Mouse (Mus musculus) hindbrain, embryonic 12.5 days (tissue): Measurements from ENCODE around the gene Gm49358. TPM values are rescaled to one million over a fixed set of nuclear protein-coding genes. Genes with fewer than 3 reads are reported as not detected.

ENCODE experiments used
- ATAC-seq: fragments of 200-750 bp; cut with Nextera tagmentation; 2 replicates; pipeline ENCODE4 v1.8.0; 2017; ENCODE audit warnings: moderate TSS enrichment; ENCODE audit not compliant: low FRiP score
- H3K27ac ChIP-seq: fragments of 300-500 bp; sonication (generic); 2 replicates; pipeline ENCODE4 v1.5.1; 2016; ENCODE audit warnings: mild to moderate bottlenecking
- H3K27me3 ChIP-seq: fragments of 300-500 bp; sonication (generic); 2 replicates; pipeline ENCODE4 v1.6.1; 2016; ENCODE audit warnings: mild to moderate bottlenecking
- H3K36me3 ChIP-seq: fragments of 300-500 bp; sonication (generic); 2 replicates; pipeline ENCODE4 v1.6.1; 2016; ENCODE audit warnings: mild to moderate bottlenecking
- H3K4me1 ChIP-seq: fragments of 300-500 bp; sonication (generic); 2 replicates; pipeline ENCODE4 v1.6.1; 2016
- H3K4me2 ChIP-seq: fragments of 300-500 bp; sonication (generic); replicated peaks from 2 replicates; pipeline ENCODE4 v1.6.1; 2016; ENCODE audit warnings: mild to moderate bottlenecking
- H3K4me3 ChIP-seq: fragments of 300-500 bp; sonication (generic); 2 replicates; pipeline ENCODE4 v1.5.1; 2016; ENCODE audit warnings: mild to moderate bottlenecking
- H3K9ac ChIP-seq: fragments of 300-500 bp; sonication (generic); 2 replicates; pipeline ENCODE4 v1.6.1; 2016; ENCODE audit warnings: mild to moderate bottlenecking, moderate library complexity
- H3K9me3 ChIP-seq: fragments of 300-500 bp; sonication (generic); replicated peaks from 2 replicates; pipeline ENCODE4 v1.6.1; 2016; ENCODE audit warnings: mild to moderate bottlenecking
- WGBS: fragments of 180-500 bp; shearing (Covaris S2); methylation state at CpG from one replicate; pipeline ENCODE4 v1.1.7; 2016; 5-methylcytosine and 5-hydroxymethylcytosine counted together
- polyA plus RNA-seq: library from polyadenylated mRNA; unstranded; fragments of >200 nt; fragmentation: Nextera tagmentation; extraction: Ambion mirVana; gene quantifications from 2 replicates; pipeline ENCODE4 v1.2.1, GENCODE M21; 2016

Gm49358 gene
- polyA plus RNA-seq, 1 experiment from 2014 or later = not detected

DNA sequence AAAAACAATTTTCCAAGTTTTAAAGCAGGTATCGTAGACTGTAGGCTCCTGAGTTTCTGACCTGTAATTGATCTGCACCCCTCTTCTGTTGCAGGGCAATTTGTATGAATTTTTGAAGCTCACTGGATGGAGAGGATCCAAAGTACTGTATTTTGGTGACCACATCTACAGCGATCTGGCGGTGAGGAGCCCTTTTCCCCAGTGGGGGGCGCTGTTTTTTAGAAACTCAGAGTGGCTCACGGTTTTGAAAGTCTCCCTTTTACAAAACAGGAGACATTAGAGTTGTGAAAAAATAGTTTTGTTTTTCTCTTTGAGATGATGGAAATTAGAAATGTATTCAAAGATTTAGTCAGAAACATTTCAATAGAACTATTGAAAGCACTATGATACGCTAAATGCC is 60.3 kb downstream of the Gm49358 start:
- WGBS = 78% methylated on average over 6 of the region's 6 CpGs
- no peak overlapping the region for H3K27ac ChIP-seq
- peaks cover 17% of the 10 kb centered on the region for H3K4me1 ChIP-seq
- H3K4me2 ChIP-seq = no peak overlapping the region
- H3K4me3 ChIP-seq = no peak overlapping the region
- H3K27me3 ChIP-seq = peaks cover 4% of the 10 kb centered on the region; the same call in 1 of the 2 replicates
- H3K9ac ChIP-seq = no peak overlapping the region
- 0 out of 2 replicates have a peak, but pooled peaks cover 1% of the 10 kb centered on the region for H3K36me3 ChIP-seq
- no peak for ATAC-seq
- H3K9me3 ChIP-seq = no peaks in the 10 kb centered on the region

DNA sequence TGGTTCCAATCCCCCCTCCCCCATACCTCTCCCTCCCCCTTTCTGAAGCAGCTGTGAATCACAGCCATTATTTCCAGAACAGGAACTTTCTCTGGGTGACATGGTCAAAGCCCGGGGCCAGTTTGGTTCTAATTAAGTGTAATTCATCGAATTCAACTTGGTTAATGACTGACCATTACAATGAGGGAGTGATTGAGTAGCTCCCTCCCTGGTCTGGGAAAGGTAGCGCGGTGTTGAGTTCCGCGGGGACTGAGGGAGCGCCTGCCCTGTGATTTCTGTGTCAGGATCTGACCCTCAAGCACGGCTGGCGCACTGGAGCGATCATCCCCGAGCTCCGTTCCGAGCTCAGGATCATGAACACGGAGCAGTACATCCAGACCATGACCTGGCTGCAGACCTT is 61.1 kb downstream of the Gm49358 start:
- H3K27me3 ChIP-seq = peaks cover 4% of the 10 kb centered on the region; the same call in 1 of the 2 replicates
- H3K36me3 ChIP-seq = 0 out of 2 replicates have a peak, but pooled peaks cover 7% of the 10 kb centered on the region
- H3K9ac ChIP-seq = no peak overlapping the region
- H3K4me1 ChIP-seq = peaks cover 9% of the 10 kb centered on the region
- no peak for ATAC-seq
- H3K4me3 ChIP-seq = no peak overlapping the region
- no peaks in the 10 kb centered on the region for H3K9me3 ChIP-seq
- no peak overlapping the region for H3K4me2 ChIP-seq
- 46% methylated on average over 14 of the region's 14 CpGs for WGBS
- H3K27ac ChIP-seq = no peak overlapping the region

DNA sequence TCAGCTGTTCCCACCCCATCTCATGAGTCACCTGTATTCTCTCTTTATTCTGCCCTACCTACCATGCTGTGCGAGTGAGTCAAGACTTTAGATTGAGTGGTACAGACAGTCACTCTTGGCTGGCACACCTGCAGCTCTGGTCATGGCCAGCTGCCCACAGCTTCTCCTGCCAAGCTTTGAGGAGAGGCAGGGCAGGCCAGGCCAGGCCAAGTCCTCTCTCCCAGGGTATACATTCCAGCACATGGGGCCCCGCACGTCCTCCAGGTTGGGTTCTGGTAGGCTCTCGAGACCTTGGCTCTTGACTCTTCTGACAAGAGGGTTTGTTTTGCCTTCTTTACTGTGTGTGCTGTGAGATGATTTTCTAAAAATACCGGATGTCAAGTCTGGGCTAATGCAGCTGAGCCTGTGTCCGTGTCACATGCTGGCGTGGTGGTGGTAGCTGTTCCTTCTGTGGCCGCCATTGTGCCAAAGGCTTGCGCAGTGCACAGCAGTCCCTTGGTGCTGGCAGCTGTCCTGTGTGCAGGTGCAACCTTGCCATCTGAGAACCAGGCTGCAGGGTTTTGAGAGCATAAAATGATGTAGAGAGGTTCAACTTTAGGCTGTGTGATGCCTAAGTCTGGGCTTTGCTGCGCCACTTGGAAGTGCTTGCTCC is 62.2 kb downstream of the Gm49358 start:
- H3K9me3 ChIP-seq = no peaks in the 10 kb centered on the region

DNA sequence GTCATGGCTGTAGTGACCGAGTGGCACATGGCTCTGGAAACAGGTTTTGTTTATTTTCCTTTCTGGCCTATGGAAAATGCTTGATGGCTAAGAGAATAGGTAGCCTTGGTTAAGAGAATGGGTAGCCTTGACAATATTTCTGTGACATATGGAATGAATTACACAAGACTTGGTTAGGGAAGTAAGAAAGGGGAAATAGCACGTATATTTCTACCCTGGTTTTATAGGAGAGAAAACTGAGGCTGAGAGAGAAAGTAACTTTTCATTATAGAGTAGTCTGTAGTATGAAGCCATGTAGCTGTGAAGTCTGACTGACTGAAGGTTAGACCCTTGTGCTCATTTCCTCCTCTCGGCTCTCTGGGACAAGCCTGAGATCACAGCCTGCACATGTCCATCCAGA is 63.2 kb downstream of the Gm49358 start:
- 0 out of 2 replicates have a peak, but pooled peaks cover 7% of the 10 kb centered on the region for H3K36me3 ChIP-seq
- H3K4me2 ChIP-seq = no peak overlapping the region
- H3K4me1 ChIP-seq = 0 out of 2 replicates have a peak, but pooled peaks cover 3% of the 10 kb centered on the region
- H3K9ac ChIP-seq = no peak overlapping the region
- ATAC-seq = no peak
- H3K27ac ChIP-seq = no peak overlapping the region
- WGBS = 80% methylated on average over 3 of the region's 3 CpGs
- no peak overlapping the region for H3K4me3 ChIP-seq
- H3K9me3 ChIP-seq = no peaks in the 10 kb centered on the region
- no peaks in the 10 kb centered on the region for H3K27me3 ChIP-seq

More for the DNA sequence above, 62.2 kb downstream of the Gm49358 start:
- H3K4me2 ChIP-seq = no peak overlapping the region
- H3K27me3 ChIP-seq = peaks cover 4% of the 10 kb centered on the region; the same call in 1 of the 2 replicates
- no peak for ATAC-seq
- H3K9ac ChIP-seq = no peak overlapping the region
- H3K4me1 ChIP-seq = 0 out of 2 replicates have a peak, but pooled peaks cover 3% of the 10 kb centered on the region
- 0 out of 2 replicates have a peak, but pooled peaks cover 7% of the 10 kb centered on the region for H3K36me3 ChIP-seq
- no peak overlapping the region for H3K27ac ChIP-seq
- H3K4me3 ChIP-seq = no peak overlapping the region
- WGBS = 90% methylated on average over 10 of the region's 10 CpGs

DNA sequence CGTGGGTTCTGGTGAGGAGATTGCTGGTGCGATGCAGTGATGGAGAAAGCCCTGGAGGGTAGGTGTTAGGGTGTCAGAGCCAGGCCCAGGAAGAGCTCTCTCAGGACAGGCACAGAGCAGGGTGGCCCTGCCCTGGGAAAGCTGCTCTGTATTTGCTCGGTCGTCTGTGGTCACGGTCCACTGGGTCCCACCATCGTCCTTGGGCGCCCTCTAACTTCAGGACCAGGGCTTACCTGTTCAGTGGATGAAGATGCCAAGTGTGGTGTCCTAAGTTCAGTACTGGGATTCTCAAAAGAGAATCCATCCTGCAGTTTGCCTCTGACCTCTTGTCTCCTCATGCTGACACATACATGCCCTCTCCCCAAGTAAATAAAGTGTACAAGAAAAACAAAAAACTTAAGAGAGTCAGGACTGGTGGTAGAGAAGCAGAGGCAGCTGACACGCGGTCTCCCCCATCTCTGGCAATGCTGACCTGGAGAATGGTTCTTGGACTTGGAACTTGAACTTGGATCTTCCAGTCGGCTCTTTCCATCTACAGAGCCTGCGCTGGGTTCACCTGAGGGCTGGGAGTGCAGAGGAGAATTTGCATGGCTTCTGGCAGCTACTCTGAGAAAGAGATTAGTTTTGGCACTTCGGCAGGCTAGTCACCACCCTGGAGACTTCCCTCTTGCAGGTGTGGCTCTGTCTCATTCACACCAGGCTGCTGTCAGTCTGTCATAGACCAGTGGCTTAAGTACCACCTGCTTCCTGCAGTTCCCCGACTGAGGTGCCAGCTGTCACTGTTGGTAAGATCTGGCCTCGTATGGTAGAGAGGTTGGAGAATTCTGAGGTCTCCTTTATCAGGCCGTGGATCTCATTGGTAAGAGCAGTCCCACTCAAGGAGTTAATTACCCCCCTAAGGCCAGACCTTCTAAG is 64.7 kb downstream of the Gm49358 start:
- no peak for ATAC-seq
- WGBS = 80% methylated on average over 15 of the region's 15 CpGs
- Histone ChIP-seq H3K27me3 (no peaks in the 10 kb centered on the region), H3K4me2 (no peak overlapping the region), H3K9me3 (no peaks in the 10 kb centered on the region), H3K27ac (no peak overlapping the region), H3K36me3 (0 out of 2 replicates have a peak, but pooled peaks cover 7% of the 10 kb centered on the region), H3K4me3 (no peak overlapping the region), H3K9ac (no peak overlapping the region), H3K4me1 (0 out of 2 replicates have a peak, but pooled peaks cover 3% of the 10 kb centered on the region)

DNA sequence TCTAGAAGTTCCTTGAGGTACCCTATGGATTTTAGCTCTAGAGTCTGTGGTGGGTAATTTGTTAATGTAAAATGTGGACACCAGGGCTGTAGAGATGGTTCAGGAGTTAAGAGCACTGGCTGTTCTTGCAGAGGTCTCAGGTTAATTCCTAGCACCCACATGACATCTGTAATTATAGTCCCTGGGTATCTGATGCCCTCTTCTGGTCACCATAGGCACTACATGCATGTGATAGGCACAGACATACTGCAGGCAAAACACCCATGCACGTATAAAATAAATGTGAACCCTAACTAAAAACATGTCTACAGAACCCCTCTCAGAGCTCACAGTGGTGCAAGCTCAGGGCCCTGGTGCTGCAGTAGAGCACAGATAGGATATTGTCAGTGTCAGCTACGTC is 65.7 kb downstream of the Gm49358 start:
- no peak for ATAC-seq
- Histone ChIP-seq H3K36me3 (0 out of 2 replicates have a peak, but pooled peaks cover 7% of the 10 kb centered on the region), H3K27ac (no peak overlapping the region), H3K4me1 (0 out of 2 replicates have a peak, but pooled peaks cover 1% of the 10 kb centered on the region), H3K9me3 (no peaks in the 10 kb centered on the region), H3K9ac (no peak overlapping the region), H3K4me3 (no peak overlapping the region), H3K27me3 (no peaks in the 10 kb centered on the region), H3K4me2 (no peak overlapping the region)
- 89% methylated on average over 2 of the region's 2 CpGs for WGBS

DNA sequence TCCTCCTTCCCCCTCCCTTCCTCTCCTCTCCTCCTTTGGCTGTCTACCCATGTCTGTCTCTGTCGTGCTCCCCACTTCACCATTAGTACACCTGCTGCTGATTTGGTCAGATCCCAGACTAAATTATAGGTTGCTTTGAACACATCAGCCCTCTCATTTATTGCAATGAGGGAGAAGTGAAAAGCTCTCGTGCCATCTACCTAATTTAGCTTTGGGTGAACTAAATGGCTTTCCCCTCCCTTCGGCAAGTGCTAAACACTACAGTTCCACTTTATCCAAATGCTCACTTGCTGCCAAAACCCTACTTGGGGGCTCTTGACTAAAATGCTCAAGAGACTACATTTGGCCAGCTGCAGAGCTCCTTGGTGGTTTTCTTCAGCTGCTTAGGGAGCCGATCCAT is 73.0 kb downstream of the Gm49358 start:
- Histone ChIP-seq H3K36me3 (no peaks in the 10 kb centered on the region), H3K4me1 (no peaks in the 10 kb centered on the region), H3K9me3 (no peaks in the 10 kb centered on the region), H3K27me3 (no peaks in the 10 kb centered on the region), H3K4me2 (no peak overlapping the region), H3K27ac (no peak overlapping the region), H3K4me3 (no peak overlapping the region), H3K9ac (no peak overlapping the region)
- no peak for ATAC-seq
- 87% methylated on average over 4 of the region's 4 CpGs for WGBS

DNA sequence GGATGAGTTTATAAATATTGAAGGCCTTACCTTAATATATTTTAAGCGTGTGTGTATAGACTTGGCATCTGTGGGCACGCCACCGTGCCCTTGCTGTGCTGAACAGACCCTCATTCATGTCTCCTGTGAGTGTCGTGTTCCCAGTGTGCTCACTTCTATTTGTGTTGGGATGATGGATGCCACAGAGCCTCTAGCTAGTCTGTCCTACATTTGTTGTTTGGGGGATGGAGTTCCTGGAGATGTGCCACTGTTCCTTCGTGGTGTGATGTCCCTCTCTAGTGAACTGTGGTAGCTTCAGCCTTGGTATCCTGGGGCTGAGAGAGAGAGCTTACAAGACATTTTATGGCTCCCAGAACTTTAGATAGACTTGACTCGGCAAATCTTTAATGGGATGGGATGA is 75.1 kb downstream of the Gm49358 start:
- Histone ChIP-seq H3K9ac (no peak overlapping the region), H3K4me2 (no peak overlapping the region), H3K36me3 (no peaks in the 10 kb centered on the region), H3K4me1 (no peaks in the 10 kb centered on the region), H3K9me3 (no peaks in the 10 kb centered on the region), H3K27ac (no peak overlapping the region), H3K27me3 (no peaks in the 10 kb centered on the region), H3K4me3 (no peak overlapping the region)
- WGBS = 86% methylated on average over 6 of the region's 6 CpGs
- no peak for ATAC-seq

DNA sequence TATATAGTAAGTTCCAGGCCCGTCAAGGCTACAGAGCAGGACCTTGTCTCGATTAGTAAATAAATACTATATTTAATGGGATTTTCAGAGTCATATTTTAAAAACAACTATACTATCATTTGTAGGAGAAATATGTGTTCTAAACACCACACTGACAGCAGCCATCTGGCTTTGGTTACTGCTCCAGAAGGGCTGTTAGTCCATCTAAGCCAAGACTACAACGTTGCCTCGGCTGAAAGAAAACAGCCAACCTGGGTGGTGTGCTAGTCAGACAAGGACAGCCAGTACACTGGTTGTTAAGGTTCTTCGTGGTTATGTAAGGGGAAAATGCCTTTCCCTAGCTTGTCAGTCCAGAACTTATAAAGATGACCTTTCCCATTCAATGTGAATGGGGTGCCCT is 78.9 kb downstream of the Gm49358 start:
- Histone ChIP-seq H3K4me3 (no peak overlapping the region), H3K9me3 (no peaks in the 10 kb centered on the region), H3K9ac (no peak overlapping the region), H3K36me3 (no peaks in the 10 kb centered on the region), H3K27ac (no peak overlapping the region), H3K4me2 (no peak overlapping the region), H3K4me1 (no peaks in the 10 kb centered on the region), H3K27me3 (no peaks in the 10 kb centered on the region)
- ATAC-seq = no peak
- 85% methylated on average over 5 of the region's 5 CpGs for WGBS

DNA sequence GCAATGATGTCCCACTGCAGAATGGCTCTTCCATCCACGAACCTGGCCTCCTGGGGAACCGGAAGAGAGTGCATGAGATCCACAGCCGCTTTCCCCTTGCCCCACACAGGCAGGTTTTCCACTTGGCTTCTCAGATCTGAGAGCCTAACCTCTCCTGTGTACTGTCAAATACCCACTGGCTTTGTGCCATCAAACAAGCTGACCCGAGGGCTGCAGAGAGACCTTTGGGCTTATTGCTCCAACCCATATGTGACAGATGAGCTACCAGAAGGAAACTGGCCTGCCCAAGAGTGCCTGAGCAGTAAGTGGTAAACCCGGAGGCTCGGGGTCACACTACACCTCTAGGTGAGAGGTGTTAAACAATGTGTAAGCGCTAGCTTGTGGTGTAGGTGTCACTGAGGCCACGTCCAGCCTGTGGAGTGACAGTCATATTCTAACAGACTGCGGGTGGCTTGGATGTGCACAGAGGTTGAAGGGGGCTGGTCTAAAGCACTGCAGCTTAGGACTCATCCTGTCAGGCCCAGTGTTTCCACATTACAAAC is 83.2 kb downstream of the Gm49358 start:
- ATAC-seq = no peak

DNA sequence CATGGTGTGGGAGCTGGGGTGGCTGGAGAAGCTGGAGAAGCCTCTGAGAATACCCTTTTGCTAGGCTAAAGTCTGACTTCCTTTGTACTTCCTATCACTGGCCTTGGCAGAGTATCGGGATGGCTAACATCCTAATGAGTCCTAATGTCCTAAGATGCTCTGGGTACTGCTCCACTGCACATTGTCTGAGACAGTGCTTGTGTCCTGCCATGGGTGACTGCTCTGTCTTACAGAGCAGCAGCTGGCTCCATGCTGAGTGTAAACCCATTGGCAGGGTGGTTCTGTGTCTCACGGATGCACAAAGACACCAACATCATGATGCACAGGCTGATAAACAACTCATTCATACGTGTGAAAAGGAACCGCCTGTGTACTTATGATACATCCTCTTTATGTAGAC is 85.3 kb downstream of the Gm49358 start:
- H3K4me2 ChIP-seq = no peak overlapping the region
- no peak overlapping the region for H3K4me3 ChIP-seq
- H3K36me3 ChIP-seq = no peaks in the 10 kb centered on the region
- H3K27me3 ChIP-seq = 0 out of 2 replicates have a peak, but pooled peaks cover 3% of the 10 kb centered on the region
- ATAC-seq = no peak
- 86% methylated on average over 4 of the region's 4 CpGs for WGBS
- no peaks in the 10 kb centered on the region for H3K9me3 ChIP-seq
- H3K9ac ChIP-seq = no peak overlapping the region
- no peaks in the 10 kb centered on the region for H3K4me1 ChIP-seq
- no peak overlapping the region for H3K27ac ChIP-seq

More for the DNA sequence above, 83.2 kb downstream of the Gm49358 start:
- Histone ChIP-seq H3K4me2 (no peak overlapping the region), H3K36me3 (no peaks in the 10 kb centered on the region), H3K4me3 (no peak overlapping the region), H3K27me3 (0 out of 2 replicates have a peak, but pooled peaks cover 3% of the 10 kb centered on the region), H3K9me3 (no peaks in the 10 kb centered on the region), H3K27ac (no peak overlapping the region), H3K4me1 (no peaks in the 10 kb centered on the region), H3K9ac (no peak overlapping the region)
- 85% methylated on average over 9 of the region's 9 CpGs for WGBS

DNA sequence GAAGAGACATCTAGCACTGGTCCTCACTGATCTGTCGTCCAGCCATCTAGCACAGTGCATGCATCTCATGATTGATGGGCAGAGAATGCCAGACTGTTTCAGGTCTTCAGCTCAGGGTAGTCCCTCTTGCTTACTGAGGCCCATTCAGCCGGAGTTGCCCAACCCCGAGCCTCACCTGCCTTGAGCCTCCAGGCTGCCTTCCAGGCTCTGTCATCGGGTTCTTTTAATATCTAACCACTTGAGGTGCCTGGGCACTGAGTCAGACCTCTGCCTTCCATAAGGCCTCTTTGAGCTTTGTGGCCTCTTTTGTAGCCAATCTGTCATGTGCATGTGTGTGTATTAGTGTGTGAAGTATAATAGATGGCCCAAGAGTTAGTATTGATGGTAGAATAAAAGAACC is 85.7 kb downstream of the Gm49358 start:
- Histone ChIP-seq H3K4me3 (no peak overlapping the region), H3K4me2 (no peak overlapping the region), H3K4me1 (no peaks in the 10 kb centered on the region), H3K27me3 (0 out of 2 replicates have a peak, but pooled peaks cover 3% of the 10 kb centered on the region), H3K36me3 (no peaks in the 10 kb centered on the region), H3K9ac (no peak overlapping the region), H3K9me3 (no peaks in the 10 kb centered on the region), H3K27ac (no peak overlapping the region)
- no peak for ATAC-seq
- WGBS = 82% methylated on average over 4 of the region's 4 CpGs
